ENCODE assay signal across 24 mouse cellular contexts in genomic region chr7:121995961-121996360, GRCm38 (mm10). TPM values are rescaled to one million over a fixed set of nuclear protein-coding genes. Genes with fewer than 3 reads are reported as not detected.
DNase-seq lines count a peak whose midpoint lies in the region; ATAC-seq and TF ChIP-seq lines count a peak whose summit lies in the region.
"Had no signal": no experiment of that assay in that cellular context is flagged by ENCODE, and none has a peak within 500 bp of the region (broad histone marks: within the 10 kb centered on the region; RNA-seq: fewer than 3 reads in every experiment).

No protein-coding gene starts in this region.

- TF ChIP-seq CTCF in hindbrain, postnatal 0 days (IDR thresholded peaks at IDR 0.05; ENCODE audit: low read depth): no peak

- ATAC-seq in hindbrain, postnatal 0 days: no peak
- ATAC-seq: activated CD4-positive, CD25-positive, alpha-beta regulatory T cell, adult 4 months; CD4-positive, CD25-positive, alpha-beta regulatory T cell, adult 4 months; Patski had no signal

- H3K4me2 ChIP-seq in hindbrain, postnatal 0 days (ENCODE audit: low read depth, low read length): no peak overlapping the region

- H3K9me3 ChIP-seq in hindbrain, postnatal 0 days (ENCODE audit: low read length): no peaks in the 10 kb centered on the region
- H3K9me3 ChIP-seq: G1E had no signal

- no peak overlapping the region for H3K4me3 ChIP-seq in hindbrain, postnatal 0 days (ENCODE audit: low read length)

- no peaks in the 10 kb centered on the region for H3K4me1 ChIP-seq in hindbrain, postnatal 0 days (ENCODE audit: insufficient read depth, low read length)

- H3K27me3 ChIP-seq in hindbrain, postnatal 0 days (ENCODE audit: insufficient read depth, low read length): no peaks in the 10 kb centered on the region
- H3K27me3 ChIP-seq: CH12.LX, Patski had no signal

- H3K9ac ChIP-seq in hindbrain, postnatal 0 days (replicated peaks; ENCODE audit: low read length): no peak overlapping the region

- H3K27ac ChIP-seq in hindbrain, postnatal 0 days: no peak overlapping the region

- DNase-seq in ES-CJ7 (ENCODE audit: low read depth, low spot score): peak; percentile 46
- DNase-seq in R1 (ENCODE audit: low read depth, low spot score): peak; percentile 69
- DNase-seq in ZHBTc4 (ENCODE audit: low read depth, low spot score): peak; percentile 70
- no peak for DNase-seq in frontal cortex, adult 2 months (ENCODE audit: extremely low spot score in 1 of 2, low spot score in 1 of 2)
- DNase-seq in urinary bladder, adult 2 months (ENCODE audit: low spot score): no peak
- no peak for DNase-seq in hindbrain, postnatal 0 days (ENCODE audit: low spot score)
- DNase-seq: adrenal gland, adult 2 months; adrenal gland, adult 8-10 months; adrenal gland, postnatal 10 days; adrenal gland, postnatal 14 days; adrenal gland, postnatal 25 days; adrenal gland, postnatal 36 days; B cell, adult 2 months; cerebellum, adult 11 months; cerebellum, adult 11-12 months; cerebellum, adult 18-20 months; cerebellum, adult 2 months; cerebellum, adult 8-10 months; cerebellum, adult 9-10 months had no signal

- peaks cover 68% of the 10 kb centered on the region for H3K36me3 ChIP-seq in hindbrain, postnatal 0 days (ENCODE audit: insufficient read depth, low read length)

- WGBS in hindbrain, postnatal 0 days: 90% methylated on average over 5 of the region's 5 CpGs

RNA-seq across cellular contexts. Expression of gene Cog7, which starts 14.4 kb away (rescaled TPM):
- polyA plus RNA-seq in frontal cortex, adult 2 months (2012; rRNA removed): 31.3 and 33.4 TPM in 2 replicates
- polyA plus RNA-seq in urinary bladder, adult 2 months (2012; rRNA removed): 21.8 and 23.7 TPM in 2 replicates
- 38.1 and 39.0 TPM in 2 replicates for total RNA-seq in hindbrain, postnatal 0 days (2014; rRNA removed)
- 32.2 and 34.2 TPM in 2 replicates for polyA plus RNA-seq in hindbrain, postnatal 0 days (2015; fragmentation: Nextera tagmentation; extraction: Ambion mirVana)

RNA-seq across cellular contexts. Expression of gene Gga2, which starts 25.1 kb away (rescaled TPM):
- 29.2 and 34.3 TPM in 2 replicates for polyA plus RNA-seq in frontal cortex, adult 2 months (2012; rRNA removed)
- 62.1 and 62.7 TPM in 2 replicates for polyA plus RNA-seq in urinary bladder, adult 2 months (2012; rRNA removed)
- total RNA-seq in hindbrain, postnatal 0 days (2014; rRNA removed): 24.3 and 37.5 TPM in 2 replicates
- 21.4 and 21.5 TPM in 2 replicates for polyA plus RNA-seq in hindbrain, postnatal 0 days (2015; fragmentation: Nextera tagmentation; extraction: Ambion mirVana)

Comparison
In these comparisons a context has a peak if more than half of its experiments do, and no peak if none do; other contexts are left out.
1. DNase-seq: peak in ES-CJ7 (single experiment), R1 (single experiment) and ZHBTc4 (single experiment); none in frontal cortex, adult 2 months (0 of 2), urinary bladder, adult 2 months (single experiment) and hindbrain, postnatal 0 days (single experiment).